Mouse (Mus musculus) kidney, adult 8-10 months (tissue): ENCODE measurements at regions not wholly inside any gene's neighbourhood (a gene's known extent, or its start where the extent isn't known, plus 50 kb on each side); places are given as distances from the start of the nearest gene placed in this dataset.

Source experiments
- DNase-seq, 2 experiments: peaks; one replicate each; pipeline ENCODE4 v3.0.0; 2022

DNA sequence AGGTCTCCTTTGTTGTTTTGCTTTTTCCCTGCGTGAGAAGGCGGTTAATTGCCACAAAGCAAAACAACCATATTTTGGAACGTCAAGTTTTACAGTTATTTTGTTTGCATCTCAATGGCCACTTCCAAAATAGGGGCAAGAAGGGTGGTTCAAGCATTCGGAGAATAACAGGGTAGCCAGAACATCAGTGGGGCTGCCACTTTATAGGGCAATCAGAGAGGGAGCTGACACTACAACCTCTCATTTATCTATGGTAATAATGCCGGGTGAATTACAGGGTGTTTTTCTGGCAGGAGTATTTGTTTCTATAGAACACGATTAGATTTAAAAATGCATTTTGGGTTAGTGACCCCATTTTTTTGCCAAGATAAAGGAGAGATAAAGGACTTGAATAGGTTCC, 173.9 kb upstream of the Igfbp7 start:
- no peak for DNase-seq

DNA sequence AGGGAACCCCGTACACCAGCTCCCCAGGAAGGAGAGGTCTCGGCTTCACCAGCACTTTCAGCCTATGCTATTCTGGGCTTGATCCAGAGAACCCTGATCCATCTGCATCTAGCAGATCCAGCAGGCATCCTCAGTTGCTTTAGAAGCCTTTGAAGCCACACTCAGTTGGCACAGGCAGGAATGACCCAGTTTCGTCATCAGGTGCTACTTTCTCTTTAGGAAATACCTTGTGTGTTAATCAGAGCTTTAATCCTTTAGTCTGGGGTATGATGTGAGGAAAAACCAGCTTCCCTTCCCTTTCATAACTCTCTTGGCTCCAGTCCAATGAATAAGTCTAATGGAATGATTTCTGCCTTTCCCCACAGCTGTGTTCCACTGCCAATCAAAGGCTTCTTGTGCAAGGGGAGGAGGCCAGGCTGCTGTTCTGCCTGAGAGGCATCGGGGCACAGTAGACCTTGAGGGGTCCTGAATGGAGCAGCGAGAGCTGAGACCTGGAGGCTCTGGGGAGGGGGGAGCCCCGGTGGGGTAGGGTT, 173.3 kb upstream of the Igfbp7 start:
- no peak for DNase-seq

DNA sequence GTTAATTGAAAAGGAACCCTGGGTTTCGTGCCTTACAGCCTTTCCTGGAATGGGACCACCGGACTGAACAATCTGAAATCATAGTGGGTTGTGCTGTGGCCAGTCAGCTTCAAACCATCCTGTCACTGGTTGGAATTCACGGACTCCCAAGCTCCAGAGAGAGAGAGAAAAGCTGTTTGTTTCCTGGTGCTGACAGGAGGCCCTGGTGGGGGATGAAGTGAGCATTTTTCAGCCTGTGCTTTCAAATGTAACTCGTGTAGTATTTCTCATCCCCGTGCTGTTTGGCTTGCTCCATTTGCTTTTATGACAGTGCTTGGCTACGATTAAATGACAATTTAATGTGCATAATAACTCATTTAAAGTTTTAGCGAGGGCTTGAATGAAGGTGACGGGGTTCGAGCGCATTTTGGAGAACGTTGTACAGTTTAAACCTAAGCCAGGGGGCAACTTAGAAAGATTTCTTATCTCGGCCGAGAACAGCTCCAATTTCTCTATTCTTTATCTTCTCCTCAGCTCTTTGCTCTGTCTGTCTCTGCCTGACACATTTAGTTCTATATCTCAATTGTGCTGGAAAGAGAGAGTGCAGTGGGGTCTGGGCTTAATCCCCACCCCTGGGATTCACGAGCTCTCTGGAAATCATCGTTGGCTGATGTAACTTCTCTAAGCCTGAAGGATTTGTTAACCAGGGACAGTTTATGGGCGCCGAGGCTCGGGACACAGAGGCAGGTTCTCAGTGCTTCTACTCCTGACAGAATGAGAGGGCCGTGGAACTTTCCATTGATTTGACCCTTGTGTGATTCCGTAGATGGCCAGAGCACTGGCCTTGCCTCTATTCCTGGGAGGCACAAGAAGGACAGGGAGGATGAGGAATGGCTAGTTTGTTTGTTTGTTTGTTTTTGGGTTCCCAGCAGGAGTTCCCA, 172.2 kb upstream of the Igfbp7 start:
- DNase-seq, result no peak

GRCm38 (mm10) chr5:77576881-77577280, 169.0 kb upstream of the Igfbp7 start:
- no peak for DNase-seq

DNA sequence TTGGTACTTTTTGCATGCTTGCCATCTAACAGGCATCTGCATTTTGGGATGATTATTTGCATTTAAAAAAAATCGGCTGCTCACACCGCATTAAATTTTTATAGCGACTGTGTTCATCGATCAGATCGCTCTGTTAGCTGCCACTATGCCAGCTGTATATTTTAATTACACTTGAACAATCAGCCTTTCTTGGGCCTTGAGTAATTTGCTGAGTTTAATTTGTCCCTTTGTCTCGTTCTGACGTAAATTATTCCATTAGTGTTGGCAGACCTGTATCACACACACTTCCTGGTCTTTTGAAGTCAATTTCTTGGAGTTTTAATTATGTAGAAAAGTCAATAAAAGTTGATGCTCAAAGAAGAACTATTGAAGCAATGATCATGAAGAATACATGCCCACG, 167.9 kb upstream of the Igfbp7 start:
- DNase-seq, result no peak

GRCm38 (mm10) chr5:77570364-77570763, 162.5 kb upstream of the Igfbp7 start:
- DNase-seq, result no peak

- DNase-seq, result no peak
Measured at GRCm38 (mm10) chr5:77568121-77568520, 160.3 kb upstream of the Igfbp7 start.

- no peak for DNase-seq
Measured at GRCm38 (mm10) chr5:77552580-77552979, 144.7 kb upstream of the Igfbp7 start.

DNA sequence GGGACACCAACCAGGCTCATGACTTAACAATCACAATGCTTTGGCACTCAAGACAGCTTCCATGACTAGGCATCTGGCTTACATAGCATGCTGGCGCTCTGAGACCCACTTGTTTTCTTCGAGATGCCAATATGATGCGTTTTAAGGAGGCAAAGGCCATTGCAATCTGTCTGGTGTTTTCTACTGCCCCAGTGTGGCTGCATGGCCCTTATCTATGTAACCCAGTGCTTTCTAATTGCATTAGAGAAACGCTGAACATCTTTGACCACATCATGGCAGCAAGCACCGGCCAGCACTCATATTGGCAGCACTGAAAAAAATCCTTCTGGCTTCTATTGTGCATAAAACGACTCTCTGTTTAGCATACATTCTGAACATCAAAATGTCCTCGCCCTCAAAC, 144.2 kb upstream of the Igfbp7 start:
- DNase-seq, result no peak

DNA sequence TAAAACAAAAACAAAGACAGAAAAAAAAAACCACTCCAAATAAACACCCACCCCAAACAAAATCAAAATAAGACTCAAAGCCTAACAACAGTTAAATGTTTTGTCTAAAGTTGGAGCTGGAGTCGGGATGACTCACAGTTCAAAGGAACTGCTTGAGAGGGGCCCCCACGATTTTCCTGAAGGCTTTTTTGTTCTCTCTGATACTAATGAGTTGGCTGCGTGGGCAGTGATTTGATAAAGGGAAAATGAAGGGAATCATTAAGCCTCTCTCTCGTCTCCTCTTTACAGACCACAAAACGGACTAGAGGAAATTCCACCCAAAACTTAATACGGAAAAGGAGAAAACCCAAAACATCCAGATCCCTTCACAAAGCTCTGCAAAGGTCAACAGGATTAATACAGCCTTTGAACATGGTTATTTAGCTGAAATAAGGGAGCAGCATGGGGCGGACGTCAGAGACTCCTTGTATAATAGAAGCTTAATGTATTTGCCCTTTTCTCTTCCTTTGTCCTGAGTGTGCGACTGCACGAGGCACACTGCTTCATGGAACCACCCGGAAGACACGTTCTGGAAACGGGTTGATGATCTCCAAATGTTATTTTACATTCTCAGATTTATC, 138.3 kb upstream of the Igfbp7 start:
- no peak for DNase-seq

DNA sequence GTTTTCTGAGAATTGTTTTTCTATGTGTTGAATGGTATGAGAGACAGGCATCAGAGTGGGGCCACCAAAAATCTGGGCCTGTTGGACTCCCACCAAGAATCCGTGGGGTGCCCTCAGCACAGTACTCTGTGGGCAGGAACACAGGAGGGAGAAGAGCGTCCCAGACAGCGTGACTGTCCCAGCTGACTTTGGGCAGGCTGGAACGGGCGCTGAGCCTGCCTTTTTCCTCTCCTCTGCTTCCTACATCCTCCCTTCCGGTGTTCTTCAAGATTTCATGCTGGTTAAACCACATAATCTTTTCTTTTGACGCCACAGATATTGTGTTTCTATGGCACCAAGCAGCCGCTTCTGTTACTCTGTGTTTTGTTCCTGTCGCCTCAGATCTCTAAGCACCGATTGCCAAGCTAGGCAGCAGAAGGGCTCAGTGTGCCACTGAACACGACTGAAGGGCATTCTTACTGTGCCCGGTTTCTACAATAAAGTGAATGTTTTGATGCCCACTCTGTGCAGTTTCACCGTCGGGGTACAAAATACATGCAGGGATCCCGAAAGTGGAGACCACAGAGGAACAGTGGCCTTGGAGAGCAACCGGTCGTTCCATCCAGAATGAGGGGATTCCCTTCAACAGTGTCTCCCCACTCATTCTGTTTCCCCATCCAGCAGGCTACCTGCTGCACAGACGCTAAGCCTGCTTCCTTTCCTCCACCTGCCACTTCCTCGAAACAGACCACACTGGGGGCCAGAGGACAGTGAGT, 124.6 kb upstream of the Igfbp7 start:
- DNase-seq, result no peak

DNA sequence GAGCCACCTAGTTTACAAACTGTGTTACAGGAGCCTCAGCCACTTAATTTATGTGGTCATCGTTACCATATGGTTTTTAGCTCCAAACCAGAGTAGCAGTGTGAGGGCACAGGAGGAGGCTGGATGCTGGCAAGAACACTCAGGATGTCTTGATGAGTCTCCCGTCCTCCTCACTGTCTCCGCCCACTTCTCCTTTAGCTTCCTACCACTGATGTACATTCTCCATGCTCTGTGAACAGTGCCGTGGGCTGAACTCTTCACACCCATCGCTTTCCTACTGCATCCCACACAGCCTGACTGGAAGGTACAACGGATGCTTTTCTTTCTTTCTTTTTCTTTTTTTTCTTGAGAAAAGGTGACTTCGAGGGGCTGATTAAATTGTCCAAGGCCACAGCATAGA, 122.5 kb upstream of the Igfbp7 start:
- no peak for DNase-seq

DNA sequence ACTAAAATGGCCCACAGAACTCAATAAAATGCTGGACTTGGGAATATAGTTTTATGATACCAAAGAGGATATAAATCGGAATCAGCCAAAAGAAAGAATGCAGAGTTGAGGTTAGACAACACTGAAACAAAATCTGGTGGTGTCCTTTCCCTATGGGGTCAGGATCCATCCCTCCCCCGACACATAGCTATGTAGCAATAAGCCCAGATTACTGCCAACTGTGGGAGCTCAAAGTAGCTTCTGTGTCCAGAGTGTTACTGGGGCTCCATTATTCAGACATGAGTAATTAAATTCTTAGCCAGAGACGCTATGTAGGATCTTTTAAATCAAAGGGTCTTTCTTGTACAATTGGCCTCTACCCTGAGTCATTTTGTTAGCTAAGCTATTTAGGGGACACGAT, 109.4 kb upstream of the Igfbp7 start:
- DNase-seq, result no peak

DNA sequence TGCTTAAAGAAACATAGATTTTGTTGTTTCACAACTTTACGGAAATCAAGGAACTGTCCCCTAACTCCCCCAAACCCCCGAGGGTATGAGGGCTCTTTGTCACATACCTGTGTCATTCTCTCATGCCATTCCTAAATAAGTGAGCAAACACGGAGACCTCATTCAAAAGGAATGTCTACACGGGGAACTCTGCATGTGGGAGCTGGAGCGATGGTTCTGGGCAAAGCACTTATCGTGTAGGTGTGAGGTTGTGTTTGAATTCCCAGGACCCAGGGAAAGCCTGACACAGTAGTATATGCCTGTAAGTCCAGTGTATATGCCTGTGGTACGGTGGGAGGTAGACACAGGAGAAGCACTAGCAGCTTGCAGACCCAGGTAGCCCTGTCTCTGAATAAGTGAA, 107.6 kb upstream of the Igfbp7 start:
- no peak for DNase-seq

DNA sequence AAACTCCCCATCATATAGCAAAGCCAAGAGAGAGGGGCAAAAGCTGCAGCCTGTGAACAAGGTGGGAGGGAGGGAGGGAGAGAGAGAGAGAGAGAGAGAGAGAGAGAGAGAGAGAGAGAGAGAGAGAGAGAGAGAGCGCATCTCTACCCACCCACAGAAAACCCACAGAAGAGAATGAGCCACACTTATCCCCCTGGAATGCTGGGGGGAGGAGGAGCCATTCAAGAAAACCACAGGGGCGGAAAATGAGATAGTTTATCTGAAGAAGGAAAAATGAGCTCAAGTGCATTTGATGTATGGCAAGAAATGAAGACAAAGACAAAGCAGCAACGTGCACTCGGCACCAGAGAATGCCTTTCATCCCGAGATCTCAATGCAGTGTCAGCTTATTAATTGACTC, 94.8 kb upstream of the Igfbp7 start:
- DNase-seq, result no peak

- DNase-seq, result no peak
Measured at GRCm38 (mm10) chr5:77499949-77500460, 92.2 kb upstream of the Igfbp7 start.

GRCm38 (mm10) chr5:77494601-77495000, 86.8 kb upstream of the Igfbp7 start:
- no peak for DNase-seq

GRCm38 (mm10) chr5:77488969-77489368, 81.1 kb upstream of the Igfbp7 start:
- no peak for DNase-seq

- DNase-seq, result no peak
Measured at GRCm38 (mm10) chr5:77487837-77488827, 80.3 kb upstream of the Igfbp7 start.

DNA sequence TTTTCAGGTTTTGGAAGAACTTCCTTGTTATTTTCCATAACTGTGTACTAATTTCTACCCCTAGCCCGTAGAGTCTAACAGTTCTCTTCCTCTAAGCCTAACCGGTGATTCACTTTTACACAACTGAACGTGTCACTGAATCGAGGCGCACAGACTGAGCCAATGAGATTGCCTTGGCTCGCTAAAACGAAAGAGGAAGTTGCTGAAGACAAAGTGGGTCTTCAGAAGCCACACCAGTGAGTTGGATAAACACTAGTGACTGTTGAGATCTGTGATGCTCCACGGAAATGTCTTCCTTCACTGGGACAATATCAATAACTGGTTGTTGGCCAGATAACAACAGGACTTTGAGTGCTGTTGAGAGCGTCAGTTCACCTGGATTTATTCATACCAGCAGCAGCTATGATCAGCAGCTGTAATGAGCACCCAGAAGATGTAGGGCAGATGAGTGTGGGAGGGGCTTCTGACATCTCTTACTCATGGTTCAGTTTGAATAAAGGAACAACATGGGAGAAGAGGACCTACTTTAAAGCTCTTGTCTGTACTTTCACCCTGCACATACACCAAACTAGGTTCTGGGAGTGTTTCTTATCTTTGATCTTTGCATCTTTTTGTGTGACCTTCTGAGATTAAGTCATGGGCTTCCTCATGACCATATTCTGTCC, 75.3 kb upstream of the Igfbp7 start:
- DNase-seq, result no peak

GRCm38 (mm10) chr5:77481811-77482210, 74.0 kb upstream of the Igfbp7 start:
- DNase-seq, result no peak
